In the genomic region with DNA sequence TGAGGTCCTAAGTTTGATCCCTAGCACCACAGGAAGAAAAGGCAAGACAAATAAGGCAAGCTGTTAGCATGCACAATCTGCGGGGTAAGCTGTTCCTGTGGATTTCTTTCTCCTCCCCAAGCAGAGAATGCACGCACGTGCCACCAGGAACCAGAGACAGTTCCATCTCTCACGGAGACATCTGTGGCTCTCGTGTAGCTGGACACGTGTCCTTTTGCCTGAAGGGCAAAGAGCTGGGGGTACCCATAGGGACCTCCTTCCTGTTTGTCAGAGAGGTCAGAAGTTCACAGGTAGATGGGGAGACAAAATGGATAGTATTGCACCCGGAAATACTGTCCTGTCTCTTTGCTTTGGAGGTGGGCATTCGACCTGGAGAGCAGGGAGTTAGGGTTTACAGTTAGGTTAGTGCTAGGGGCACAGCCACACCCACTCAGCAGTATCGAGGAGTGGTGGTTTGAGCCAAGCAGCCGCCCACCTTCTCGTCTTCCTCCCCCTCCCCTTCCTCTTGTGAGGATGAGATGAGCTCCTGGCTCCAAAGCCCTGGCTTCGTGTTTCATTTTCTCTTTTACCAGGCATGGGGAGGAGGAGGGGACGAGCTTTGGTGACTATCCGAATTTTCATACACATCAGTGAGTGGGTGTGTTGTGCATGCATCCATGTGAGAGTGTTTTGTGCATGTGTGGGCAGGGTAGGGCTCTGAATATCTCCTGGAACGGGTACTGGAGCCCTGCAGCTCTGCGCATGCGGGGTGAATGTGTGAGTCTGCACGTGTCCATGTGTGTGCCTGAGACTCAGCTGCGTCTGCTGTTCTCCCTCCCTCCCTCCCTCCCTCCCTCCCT, we compare ENCODE assay signal across 8 mouse cellular contexts. TPM values are rescaled to one million over a fixed set of nuclear protein-coding genes. Genes with fewer than 3 reads are reported as not detected.
A peak's percentile ranks its signal among the peaks of the same experiment; 100 is the strongest.
DNase-seq lines count a peak whose midpoint lies in the region; ATAC-seq and TF ChIP-seq lines count a peak whose summit lies in the region.

No protein-coding gene starts in this region.

- WGBS in forebrain, embryonic 13.5 days = 11% methylated on average over 19 of the region's 19 CpGs
- 4% methylated on average over 19 of the region's 19 CpGs for WGBS in liver, embryonic 14.5 days (ENCODE audit: insufficient replicate concordance)

- peaks cover 36 to 50% of the 10 kb centered on the region in 2 experiments for H3K4me1 ChIP-seq in MEL (ENCODE audit: control insufficient read depth in 1 of 2, insufficient read depth in 2 of 2, low read length in 2 of 2)
- H3K4me1 ChIP-seq in forebrain, embryonic 13.5 days = peaks cover 95% of the 10 kb centered on the region
- H3K4me1 ChIP-seq in liver, embryonic 14.5 days (replicated peaks; ENCODE audit: control insufficient read depth in 2 of 2, insufficient read depth in 2 of 2, low read length in 1 of 2) = peaks cover 69 to 87% of the 10 kb centered on the region in 2 experiments

- H3K27ac ChIP-seq in MEL (ENCODE audit: control insufficient read depth, low read depth, low read length) = peak overlapping the region; percentile 87
- H3K27ac ChIP-seq in forebrain, embryonic 13.5 days = peak overlapping the region; percentile 95
- peak overlapping the region; percentile 45 for H3K27ac ChIP-seq in liver, embryonic 14.5 days

- intact Hi-C loops in heart, postnatal 10 days (cut with DNase I) = no loop called here

- peak overlapping the region; percentile 69 for H3K9ac ChIP-seq in MEL (ENCODE audit: control insufficient read depth, low read depth, low read length, poor library complexity, severe bottlenecking)
- peak overlapping the region; percentile 47 for H3K9ac ChIP-seq in forebrain, embryonic 13.5 days
- peak overlapping the region; percentile 31 for H3K9ac ChIP-seq in liver, embryonic 14.5 days (replicated peaks)

- peak; percentile 73 for ATAC-seq in forebrain, embryonic 13.5 days
- peak; percentile 55 for ATAC-seq in liver, embryonic 14.5 days (ENCODE audit: insufficient read depth)

- H3K9me3 ChIP-seq in MEL (replicated peaks; ENCODE audit: insufficient read depth, low read length) = no peaks in the 10 kb centered on the region
- no peaks in the 10 kb centered on the region for H3K9me3 ChIP-seq in forebrain, embryonic 13.5 days (replicated peaks)
- no peaks in the 10 kb centered on the region for H3K9me3 ChIP-seq in liver, embryonic 14.5 days (ENCODE audit: control insufficient read depth, low read length)

- no peak; a peak in 2 of 4 replicates for TF ChIP-seq EP300 in MEL (IDR thresholded peaks at IDR 0.05; ENCODE audit: low read depth in 1 of 2, low read length in 2 of 2)
- no peak for TF ChIP-seq EP300 in liver, embryonic 14.5 days (IDR thresholded peaks at IDR 0.05; ENCODE audit: low read depth)

- DNase-seq in MEL (ENCODE audit: low read depth, low spot score) = peak; percentile 95
- peak; percentile 76 for DNase-seq in c-Kit-positive CD71-negative TER-119-negative erythroid progenitor cells, embryonic 14.5 days (ENCODE audit: low read depth)
- peak; percentile 85 to 86 for DNase-seq in heart, postnatal 10 days
- DNase-seq in kidney, postnatal 36 days = peak; percentile 90 to 92
- no peak for DNase-seq in liver, embryonic 14.5 days (ENCODE audit: low read depth in 3 of 3, low spot score in 3 of 3)
- DNase-seq in natural killer cell, adult 2 months (ENCODE audit: low spot score in 2 of 2) = peak; percentile 52 to 63
- DNase-seq in thymus, postnatal 10 days (ENCODE audit: low spot score in 2 of 2) = peak; percentile 74 to 78

- peak; percentile 39 to 78; a peak in 3 of 4 replicates for TF ChIP-seq POLR2A in MEL (IDR thresholded peaks at IDR 0.05; ENCODE audit: control insufficient read depth in 1 of 2, insufficient read depth in 1 of 2, low read depth in 1 of 2, low read length in 2 of 2, poor library complexity in 1 of 2)

- H3K36me3 ChIP-seq in MEL (ENCODE audit: control insufficient read depth in 1 of 2, insufficient read depth in 2 of 2, low read length in 2 of 2) = peaks cover 0 to 37% of the 10 kb centered on the region in 2 experiments; a peak in 2 of 4 replicates
- H3K36me3 ChIP-seq in forebrain, embryonic 13.5 days (ENCODE audit: poor library complexity, severe bottlenecking) = no peaks in the 10 kb centered on the region
- H3K36me3 ChIP-seq in liver, embryonic 14.5 days (replicated peaks; ENCODE audit: control insufficient read depth, insufficient read depth, low read depth) = no peaks in the 10 kb centered on the region

- peak overlapping the region; percentile 40 to 59 for H3K4me3 ChIP-seq in MEL (ENCODE audit: control insufficient read depth in 1 of 2, insufficient read depth in 1 of 2, low read depth in 2 of 2, low read length in 2 of 2)
- peak overlapping the region; percentile 26 for H3K4me3 ChIP-seq in forebrain, embryonic 13.5 days
- peak overlapping the region; percentile 17 to 42; a peak in 2 of 4 replicates for H3K4me3 ChIP-seq in liver, embryonic 14.5 days (ENCODE audit: insufficient read depth in 1 of 2, low read depth in 2 of 2, low read length in 2 of 2)

- TF ChIP-seq RAD21 in MEL (IDR thresholded peaks at IDR 0.05; ENCODE audit: low read depth, low read length) = no peak

- H3K4me2 ChIP-seq in forebrain, embryonic 13.5 days = peak overlapping the region; percentile 88
- peak overlapping the region; percentile 66 for H3K4me2 ChIP-seq in liver, embryonic 14.5 days (ENCODE audit: low read depth)

- no peak for TF ChIP-seq CTCF in MEL (IDR thresholded peaks at IDR 0.05 in 2 of 3, conservative IDR thresholded peaks at IDR 0.05 in 1 of 3; ENCODE audit: control insufficient read depth in 1 of 3, insufficient read depth in 1 of 3, low read depth in 2 of 3, low read length in 3 of 3, poor library complexity in 1 of 3, severe bottlenecking in 1 of 3)
- no peak for TF ChIP-seq CTCF in liver, embryonic 14.5 days (IDR thresholded peaks at IDR 0.05; ENCODE audit: low read depth)

- no peaks in the 10 kb centered on the region for H3K27me3 ChIP-seq in MEL (ENCODE audit: control insufficient read depth in 1 of 2, insufficient read depth in 2 of 2, low read length in 2 of 2)
- H3K27me3 ChIP-seq in forebrain, embryonic 13.5 days = no peaks in the 10 kb centered on the region
- no peaks in the 10 kb centered on the region for H3K27me3 ChIP-seq in liver, embryonic 14.5 days (ENCODE audit: control insufficient read depth, insufficient read depth, low read length)

- H3K79me2 ChIP-seq in MEL (ENCODE audit: control insufficient read depth, insufficient read depth, low read length, poor library complexity) = peaks cover 5% of the 10 kb centered on the region

TF ChIP-seq in MEL, 35 proteins besides CTCF, POLR2A, EP300 and RAD21 (continues in another document):
- TF ChIP-seq E2F4 (IDR thresholded peaks at IDR 0.05; ENCODE audit: borderline replicate concordance, low read depth, low read length) = no peak
- no peak for TF ChIP-seq GABPA (IDR thresholded peaks at IDR 0.05; ENCODE audit: low read depth, low read length)
- TF ChIP-seq UBTF (IDR thresholded peaks at IDR 0.05; ENCODE audit: borderline replicate concordance, insufficient read depth, low read depth, low read length) = 0 out of 2 replicates have a peak, but pooled peaks have one; percentile 50
- TF ChIP-seq TCF12 (IDR thresholded peaks at IDR 0.05; ENCODE audit: low read depth, low read length) = no peak; the same call in 1 of the 2 replicates
- peak; percentile 74 for TF ChIP-seq ETS1 (IDR thresholded peaks at IDR 0.05; ENCODE audit: low read depth, low read length)

RNA-seq across cellular contexts. Expression of a gene that starts 6.6 kb away (rescaled TPM):
- total RNA-seq in MEL (2012; rRNA removed) = 22.0 and 29.6 TPM in 2 replicates
- 10 to 100 TPM in 1 of 2 experiments, not detected in 1; 50.9 TPM for polyA plus RNA-seq in MEL (2012; ENCODE audit: insufficient read depth in 1 of 2, insufficient read length in 2 of 2, low read depth in 1 of 2, low replicate concordance in 2 of 2, missing spikeins in 1 of 2)
- polyA plus RNA-seq in forebrain, embryonic 13.5 days (2015; fragmentation: Nextera tagmentation; extraction: Ambion mirVana) = 93.5 and 95.2 TPM in 2 replicates
- 100 to 1,000 TPM; 172 to 190 TPM for total RNA-seq in heart, postnatal 10 days (2021)
- polyA plus RNA-seq in liver, embryonic 14.5 days (2012; rRNA removed) = 14.6 and 15.6 TPM in 2 replicates
- polyA plus RNA-seq in liver, embryonic 14.5 days (2014; fragmentation: Nextera tagmentation; extraction: Ambion mirVana) = 8.3 and 10.0 TPM in 2 replicates

RNA-seq across cellular contexts. Expression of a gene that starts 17.8 kb away (rescaled TPM):
- total RNA-seq in MEL (2012; rRNA removed) = 37.5 and 41.4 TPM in 2 replicates
- polyA plus RNA-seq in MEL (2012; ENCODE audit: insufficient read depth in 1 of 2, insufficient read length in 2 of 2, low read depth in 1 of 2, low replicate concordance in 2 of 2, missing spikeins in 1 of 2) = 10 to 100 TPM in 1 of 2 experiments, not detected in 1; 89.8 TPM
- polyA plus RNA-seq in forebrain, embryonic 13.5 days (2015; fragmentation: Nextera tagmentation; extraction: Ambion mirVana) = 79.0 and 86.0 TPM in 2 replicates
- 10 to 100 TPM; 44.9 to 52.1 TPM for total RNA-seq in heart, postnatal 10 days (2021)
- polyA plus RNA-seq in liver, embryonic 14.5 days (2012; rRNA removed) = 25.0 and 29.6 TPM in 2 replicates
- polyA plus RNA-seq in liver, embryonic 14.5 days (2014; fragmentation: Nextera tagmentation; extraction: Ambion mirVana) = 21.3 and 25.6 TPM in 2 replicates

RNA-seq across cellular contexts. Expression of a gene that starts 28.1 kb away (rescaled TPM):
- 1.9 and 2.0 TPM in 2 replicates for total RNA-seq in MEL (2012; rRNA removed)
- polyA plus RNA-seq in MEL (2012; ENCODE audit: insufficient read depth in 1 of 2, insufficient read length in 2 of 2, low read depth in 1 of 2, low replicate concordance in 2 of 2, missing spikeins in 1 of 2) = 1 to 10 TPM in 1 of 2 experiments, not detected in 1; 5.6 TPM
- 2.1 and 2.3 TPM in 2 replicates for polyA plus RNA-seq in forebrain, embryonic 13.5 days (2015; fragmentation: Nextera tagmentation; extraction: Ambion mirVana)
- total RNA-seq in heart, postnatal 10 days (2021) = 10 to 100 TPM; 31.1 to 32.7 TPM
- polyA plus RNA-seq in liver, embryonic 14.5 days (2012; rRNA removed) = 0.54 and 0.65 TPM in 2 replicates
- polyA plus RNA-seq in liver, embryonic 14.5 days (2014; fragmentation: Nextera tagmentation; extraction: Ambion mirVana) = 0.56 and 0.58 TPM in 2 replicates

RNA-seq across cellular contexts. Expression of a gene that starts 46.0 kb away (rescaled TPM):
- total RNA-seq in MEL (2012; rRNA removed) = not detected in 2 replicates
- polyA plus RNA-seq in MEL (2012; ENCODE audit: insufficient read depth in 1 of 2, insufficient read length in 2 of 2, low read depth in 1 of 2, low replicate concordance in 2 of 2, missing spikeins in 1 of 2) = under 1 TPM in 1 of 2 experiments, not detected in 1; 0.18 TPM
- 0.12 TPM in 1 of 2 replicates, not detected in the other for polyA plus RNA-seq in forebrain, embryonic 13.5 days (2015; fragmentation: Nextera tagmentation; extraction: Ambion mirVana)
- total RNA-seq in heart, postnatal 10 days (2021) = not detected
- not detected in 2 replicates for polyA plus RNA-seq in liver, embryonic 14.5 days (2012; rRNA removed)
- not detected in 2 replicates for polyA plus RNA-seq in liver, embryonic 14.5 days (2014; fragmentation: Nextera tagmentation; extraction: Ambion mirVana)

RNA-seq across cellular contexts. Expression of a gene that starts 48.2 kb away (rescaled TPM):
- total RNA-seq in MEL (2012; rRNA removed) = 35.0 and 37.1 TPM in 2 replicates
- 10 to 100 TPM in 1 of 2 experiments, not detected in 1; 49.4 TPM for polyA plus RNA-seq in MEL (2012; ENCODE audit: insufficient read depth in 1 of 2, insufficient read length in 2 of 2, low read depth in 1 of 2, low replicate concordance in 2 of 2, missing spikeins in 1 of 2)
- 31.3 and 32.9 TPM in 2 replicates for polyA plus RNA-seq in forebrain, embryonic 13.5 days (2015; fragmentation: Nextera tagmentation; extraction: Ambion mirVana)
- 10 to 100 TPM; 70.3 to 83.4 TPM for total RNA-seq in heart, postnatal 10 days (2021)
- 11.5 and 15.8 TPM in 2 replicates for polyA plus RNA-seq in liver, embryonic 14.5 days (2012; rRNA removed)
- 4.5 and 4.9 TPM in 2 replicates for polyA plus RNA-seq in liver, embryonic 14.5 days (2014; fragmentation: Nextera tagmentation; extraction: Ambion mirVana)

Comparison
In these comparisons a context has a peak if more than half of its experiments do, and no peak if none do; other contexts are left out.
1. DNase-seq: peak in MEL (single experiment), c-Kit-positive CD71-negative TER-119-negative erythroid progenitor cells, embryonic 14.5 days (single experiment), heart, postnatal 10 days (2 of 2), kidney, postnatal 36 days (2 of 2), natural killer cell, adult 2 months (2 of 2) and thymus, postnatal 10 days (2 of 2); none in liver, embryonic 14.5 days (0 of 3).
2. H3K27ac ChIP-seq: peak in every context shown above with its lines; median percentile 95 in forebrain, embryonic 13.5 days; 87 in MEL; 45 in liver, embryonic 14.5 days.
3. Peak in every context shown above with its lines, with median percentiles within 50 percentile points of each other: H3K4me3 ChIP-seq and H3K9ac ChIP-seq.